Mouse (Mus musculus) C2C12 (cell line): ENCODE measurements around the gene C4b. TPM values are rescaled to one million over a fixed set of nuclear protein-coding genes. Genes with fewer than 3 reads are reported as not detected.
"Not testable (repeated sequence)": the region's sequence is repeated elsewhere in the genome, so short reads cannot be mapped to it uniquely, and the experiment has no call there.

Experiments used
- H3K27me3 ChIP-seq: one replicate; pipeline ENCODE4 v1.6.1; 2011; ENCODE audit not compliant: control insufficient read depth, insufficient read depth, insufficient read length
- H3K36me3 ChIP-seq: one replicate; pipeline ENCODE4 v1.6.1; 2011; ENCODE audit not compliant: control insufficient read depth, insufficient read depth
- H3K4me3 ChIP-seq: one replicate; pipeline ENCODE4 v1.5.1; 2011; ENCODE audit warnings: mild to moderate bottlenecking, control low read depth; ENCODE audit not compliant: poor library complexity, insufficient read depth, severe bottlenecking
- H3K79me2 ChIP-seq: one replicate; pipeline ENCODE4 v1.6.1; 2011; ENCODE audit not compliant: control insufficient read depth, insufficient read depth
- H3K79me3 ChIP-seq: one replicate; pipeline ENCODE4 v1.6.1; 2011; ENCODE audit warnings: low read depth, control low read depth
- H3ac ChIP-seq: one replicate; pipeline ENCODE3; 2011; ENCODE audit warnings: low read depth; ENCODE audit not compliant: control insufficient read depth, insufficient read length
- CEBPB ChIP-seq: IDR thresholded peaks from one replicate; pipeline ENCODE4 v1.6.1; 2011; ENCODE audit warnings: low read depth, mild to moderate bottlenecking, control low read depth, moderate library complexity
- CTCF ChIP-seq: IDR thresholded peaks from one replicate; pipeline ENCODE4 v1.5.1; 2011; ENCODE audit not compliant: control insufficient read depth, insufficient read depth, insufficient read length
- FOSL1 ChIP-seq: IDR thresholded peaks from one replicate; pipeline ENCODE4 v1.8.0; 2011; ENCODE audit warnings: mild to moderate bottlenecking, low read length; ENCODE audit not compliant: poor library complexity, insufficient read depth, severe bottlenecking
- MAX ChIP-seq: IDR thresholded peaks from one replicate; pipeline ENCODE4 v1.6.1; 2011; ENCODE audit warnings: mild to moderate bottlenecking, control low read depth
- MYOD1 ChIP-seq: IDR thresholded peaks from one replicate; pipeline ENCODE4 v1.6.1; 2011; ENCODE audit warnings: low read depth; ENCODE audit not compliant: control insufficient read depth, insufficient read length
- MYOG ChIP-seq: IDR thresholded peaks from one replicate; pipeline ENCODE4 v1.6.1; 2011; ENCODE audit not compliant: control insufficient read depth, insufficient read length; ENCODE audit errors: extremely low read depth
- USF1 ChIP-seq: IDR thresholded peaks from one replicate; pipeline ENCODE4 v1.6.1; 2011; ENCODE audit warnings: low read depth, mild to moderate bottlenecking, control low read depth, moderate library complexity
- polyA plus RNA-seq: library from polyadenylated mRNA; unstranded; fragments of >200 nt; fragmentation: generic; extraction: Trizol; gene quantifications from one replicate; pipeline ENCODE4 v1.2.1, GENCODE M21; 2012; ENCODE audit warnings: missing spikeins

C4b gene
- polyA plus RNA-seq, 1 experiment, result not detected

DNA sequence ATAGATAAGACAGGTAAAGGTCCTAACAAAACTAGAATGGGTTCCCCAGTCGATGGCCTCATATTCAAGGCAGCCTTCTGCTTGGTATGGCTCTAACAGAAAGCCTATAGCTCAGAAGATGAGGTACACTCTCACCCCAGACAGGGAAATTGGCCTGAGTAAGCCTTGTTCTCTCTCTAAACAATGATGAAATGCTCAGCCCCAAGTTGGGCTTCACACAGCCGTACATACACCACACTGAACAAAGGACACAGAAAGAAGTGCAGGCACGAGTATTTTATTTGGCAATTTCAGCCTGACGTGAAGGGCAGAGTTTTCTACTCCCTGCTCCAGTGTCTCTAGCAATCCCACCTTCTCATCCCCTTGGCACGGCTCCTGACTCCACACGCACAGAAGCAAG is 524 bp upstream of the C4b start:
- TF ChIP-seq USF1 (no peak), CEBPB (no peak), FOSL1 (no peak), CTCF (no peak), MYOD1 (no peak), MYOG (no peak), MAX (no peak)
- no peaks in the 10 kb centered on the region for H3K79me2 ChIP-seq
- no peaks in the 10 kb centered on the region for H3K79me3 ChIP-seq
- no peaks in the 10 kb centered on the region for H3K36me3 ChIP-seq
- H3ac ChIP-seq, result no peak overlapping the region
- no peak overlapping the region for H3K4me3 ChIP-seq
- peaks cover 18% of the 10 kb centered on the region for H3K27me3 ChIP-seq

- TF ChIP-seq MYOG (no peak), CTCF (no peak), USF1 (no peak), CEBPB (no peak), MAX (no peak), MYOD1 (no peak), FOSL1 (no peak)
- no peaks in the 10 kb centered on the region for H3K79me2 ChIP-seq
Observed at GRCm38 (mm10) chr17:34740280-34740679, 3.4 kb downstream of the C4b start.

DNA sequence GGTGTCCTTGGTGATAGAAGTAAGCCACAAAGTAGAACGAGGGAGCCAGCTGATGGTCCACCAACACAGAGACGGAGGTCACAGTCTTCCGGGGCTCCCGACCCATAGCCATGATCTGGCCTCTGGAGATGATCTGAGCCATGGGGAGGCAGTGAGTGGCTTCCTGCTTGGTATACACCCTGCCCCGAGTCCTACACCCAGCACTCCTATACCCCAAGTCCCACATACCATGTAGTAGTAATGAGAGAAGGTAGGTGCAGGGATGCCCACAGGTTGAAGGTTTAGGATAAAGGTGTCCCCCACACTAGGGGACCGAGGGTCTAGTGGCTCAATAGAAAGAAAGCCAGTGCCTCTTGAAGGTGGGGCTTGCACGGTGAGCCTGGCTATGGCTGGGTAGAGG is 4.0 kb downstream of the C4b start:
- H3K4me3 ChIP-seq, H3K36me3 ChIP-seq, H3K79me3 ChIP-seq, H3ac ChIP-seq, H3K79me2 ChIP-seq: not testable (repeated sequence)
- peaks cover 29% of the 10 kb centered on the region for H3K27me3 ChIP-seq

More at GRCm38 (mm10) chr17:34740280-34740679, 3.4 kb downstream of the C4b start:
- no peaks in the 10 kb centered on the region for H3K79me3 ChIP-seq
- H3K4me3 ChIP-seq, result no peak overlapping the region
- no peak overlapping the region for H3ac ChIP-seq
- H3K36me3 ChIP-seq, result no peaks in the 10 kb centered on the region
- H3K27me3 ChIP-seq, result peaks cover 30% of the 10 kb centered on the region

GRCm38 (mm10) chr17:34737466-34737865 is 6.2 kb downstream of the C4b start:
- H3K79me3 ChIP-seq, H3ac ChIP-seq, H3K79me2 ChIP-seq, H3K4me3 ChIP-seq, H3K36me3 ChIP-seq: not testable (repeated sequence)
- H3K27me3 ChIP-seq, result peaks cover 42% of the 10 kb centered on the region

DNA sequence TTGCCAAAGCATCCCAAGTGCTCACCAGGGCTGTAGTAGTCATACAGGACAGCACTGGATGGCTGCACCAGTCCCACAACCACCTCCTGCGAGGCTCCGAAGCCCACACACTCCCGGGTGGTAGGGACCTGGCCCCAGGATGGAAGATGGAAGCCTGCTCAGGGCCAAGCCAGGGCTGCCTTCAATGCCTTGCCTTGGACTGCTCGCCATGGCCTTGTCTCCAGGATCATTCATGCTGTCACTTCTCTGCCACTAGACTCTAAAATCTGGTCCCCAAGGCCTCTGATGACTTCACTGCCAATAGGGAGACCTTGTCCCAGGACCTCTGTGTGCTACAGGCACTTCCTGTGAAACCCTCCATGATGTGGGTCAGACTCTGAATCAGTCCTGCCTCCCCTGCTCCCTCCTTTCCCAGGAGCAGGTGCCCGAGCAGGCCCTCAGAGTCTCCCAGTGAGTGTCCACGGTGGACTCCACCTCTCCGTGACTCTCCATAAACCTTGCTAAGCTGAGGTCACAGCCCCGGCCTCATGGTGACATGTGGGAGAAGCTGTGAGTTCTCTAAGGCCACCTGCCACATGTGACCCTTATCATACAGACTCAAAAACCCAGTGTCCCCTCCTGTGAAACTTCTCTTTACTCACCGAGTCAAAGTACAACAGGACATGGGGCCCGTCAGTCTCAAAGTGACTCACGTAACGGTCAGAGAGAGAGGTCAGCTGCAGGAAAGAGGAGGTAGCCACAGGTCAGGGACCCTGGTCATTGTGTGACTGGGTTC is 13.7 kb downstream of the C4b start:
- H3ac ChIP-seq, H3K79me2 ChIP-seq, H3K79me3 ChIP-seq, H3K4me3 ChIP-seq, H3K36me3 ChIP-seq: not testable (repeated sequence)
- H3K27me3 ChIP-seq, result peaks cover 35% of the 10 kb centered on the region

DNA sequence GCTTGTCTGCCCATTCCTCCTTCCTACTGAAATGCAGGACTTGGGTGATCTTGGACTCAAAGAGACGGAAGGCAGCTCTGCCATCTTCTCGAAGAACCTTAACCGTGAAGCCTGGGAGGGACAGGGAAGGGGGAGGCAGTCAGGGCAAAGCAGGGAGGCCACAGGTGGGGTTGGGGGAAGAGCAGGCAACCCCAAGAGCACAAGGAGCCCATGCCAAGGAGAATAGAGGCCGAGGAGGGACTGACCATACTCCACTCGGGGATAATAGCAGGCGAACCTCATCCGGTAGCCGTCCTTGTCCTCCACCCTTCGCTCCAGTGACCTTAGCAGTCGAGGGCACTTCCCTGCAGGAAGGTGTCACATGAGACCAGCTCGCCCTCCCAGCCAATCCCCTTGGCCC is 14.5 kb downstream of the C4b start:
- not testable (repeated sequence) for H3K79me3 ChIP-seq, H3ac ChIP-seq, H3K79me2 ChIP-seq, H3K4me3 ChIP-seq, H3K36me3 ChIP-seq
- H3K27me3 ChIP-seq, result peaks cover 29% of the 10 kb centered on the region

- H3K4me3 ChIP-seq, result no peak overlapping the region
- H3ac ChIP-seq, result no peak overlapping the region
- no peaks in the 10 kb centered on the region for H3K79me2 ChIP-seq
- peaks cover 21% of the 10 kb centered on the region for H3K27me3 ChIP-seq
- H3K79me3 ChIP-seq, result no peaks in the 10 kb centered on the region
- H3K36me3 ChIP-seq, result no peaks in the 10 kb centered on the region
- no peak for TF ChIP-seq MYOG
- no peak for TF ChIP-seq CTCF
- no peak for TF ChIP-seq USF1
- TF ChIP-seq FOSL1, result no peak
- TF ChIP-seq MYOD1, result no peak
- no peak for TF ChIP-seq MAX
- no peak for TF ChIP-seq CEBPB
Observed at GRCm38 (mm10) chr17:34727887-34728286, 15.8 kb downstream of the C4b start.
